In the genomic region with DNA sequence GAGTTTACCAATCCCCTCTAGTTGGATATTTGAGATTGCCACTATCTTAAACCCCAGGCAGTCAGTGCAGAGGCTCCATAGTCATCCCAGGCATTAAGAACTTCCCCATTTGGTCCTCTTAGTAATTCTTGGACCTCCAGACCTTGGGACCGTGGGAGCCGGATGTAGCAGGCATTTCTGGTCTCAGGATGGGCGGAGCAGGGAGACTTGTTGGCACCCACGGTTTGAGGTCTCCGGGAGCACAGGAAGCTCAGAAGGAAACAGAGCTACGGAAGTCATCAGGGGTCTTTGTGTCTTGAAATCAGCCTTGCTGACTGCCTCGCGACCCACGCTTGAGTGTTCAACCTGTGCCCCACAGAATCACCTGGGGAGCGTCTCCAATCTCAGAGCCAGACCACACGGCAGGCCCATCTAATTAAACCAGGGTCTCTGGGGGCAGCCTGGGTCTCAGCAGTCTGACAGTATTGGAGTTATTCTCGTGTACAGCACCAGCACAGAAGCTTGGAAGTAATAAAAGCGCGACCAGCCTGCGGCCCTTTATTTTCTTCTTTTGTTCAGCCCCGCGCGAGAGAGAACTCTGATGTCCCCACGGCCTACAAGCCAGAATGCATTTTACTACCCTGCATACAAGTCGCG, we compare ENCODE assay signal across 12 mouse cellular contexts. TPM values are rescaled to one million over a fixed set of nuclear protein-coding genes. Genes with fewer than 3 reads are reported as not detected.
DNase-seq lines count a peak whose midpoint lies in the region; ATAC-seq and TF ChIP-seq lines count a peak whose summit lies in the region.
"Had no signal": no experiment of that assay in that cellular context is flagged by ENCODE, and none has a peak within 500 bp of the region (broad histone marks: within the 10 kb centered on the region; RNA-seq: fewer than 3 reads in every experiment).

No protein-coding gene starts in this region.

- 56% methylated on average over 21 of the region's 21 CpGs for WGBS in limb, embryonic 11.5 days
- WGBS in limb, embryonic 10.5 days: 68% methylated on average over 21 of the region's 21 CpGs
- 41% methylated on average over 21 of the region's 21 CpGs for WGBS in hindbrain, embryonic 14.5 days
- WGBS in kidney, postnatal 0 days: 46% methylated on average over 21 of the region's 21 CpGs
- WGBS in heart, embryonic 12.5 days: 69% methylated on average over 21 of the region's 21 CpGs

- H3K4me1 ChIP-seq in limb, embryonic 11.5 days (ENCODE audit: control insufficient read depth, insufficient read depth, low read length): no peaks in the 10 kb centered on the region; the same call in 1 of the 2 replicates
- peaks cover 29% of the 10 kb centered on the region for H3K4me1 ChIP-seq in limb, embryonic 10.5 days
- H3K4me1 ChIP-seq in hindbrain, embryonic 14.5 days (replicated peaks; ENCODE audit: control insufficient read depth, insufficient read depth, low read length): peaks cover 11% of the 10 kb centered on the region
- H3K4me1 ChIP-seq in kidney, postnatal 0 days (replicated peaks; ENCODE audit: insufficient read depth, low read length): peaks cover 17% of the 10 kb centered on the region; the same call in 1 of the 2 replicates
- H3K4me1 ChIP-seq in heart, embryonic 12.5 days (replicated peaks): peaks cover 13% of the 10 kb centered on the region

- no peak overlapping the region for H3K4me3 ChIP-seq in limb, embryonic 11.5 days (ENCODE audit: low read depth, low read length)
- H3K4me3 ChIP-seq in limb, embryonic 10.5 days: no peak overlapping the region
- H3K4me3 ChIP-seq in hindbrain, embryonic 14.5 days (replicated peaks; ENCODE audit: low read length): no peak overlapping the region
- H3K4me3 ChIP-seq in kidney, postnatal 0 days (replicated peaks; ENCODE audit: low read depth, low read length): no peak overlapping the region
- H3K4me3 ChIP-seq in heart, embryonic 12.5 days: no peak overlapping the region
- H3K4me3 ChIP-seq: lung, embryonic 15.5 days had no signal

- H3K9ac ChIP-seq in limb, embryonic 11.5 days (ENCODE audit: low read length): no peak overlapping the region
- no peak overlapping the region for H3K9ac ChIP-seq in hindbrain, embryonic 14.5 days
- H3K9ac ChIP-seq in kidney, postnatal 0 days (ENCODE audit: low read depth, low read length): no peak overlapping the region
- H3K9ac ChIP-seq in heart, embryonic 12.5 days: no peak overlapping the region
- H3K9ac ChIP-seq: lung, embryonic 15.5 days had no signal

- H3K36me3 ChIP-seq in limb, embryonic 11.5 days (ENCODE audit: control insufficient read depth, insufficient read depth, low read length): no peaks in the 10 kb centered on the region
- no peaks in the 10 kb centered on the region for H3K36me3 ChIP-seq in limb, embryonic 10.5 days
- no peaks in the 10 kb centered on the region for H3K36me3 ChIP-seq in hindbrain, embryonic 14.5 days (replicated peaks; ENCODE audit: control insufficient read depth, insufficient read depth)
- no peaks in the 10 kb centered on the region for H3K36me3 ChIP-seq in kidney, postnatal 0 days (ENCODE audit: insufficient read depth, low read length)
- H3K36me3 ChIP-seq in heart, embryonic 12.5 days: no peaks in the 10 kb centered on the region
- H3K36me3 ChIP-seq: lung, embryonic 15.5 days had no signal

- peak; percentile 24 for DNase-seq in limb, embryonic 11.5 days (ENCODE audit: low spot score)
- no peak for DNase-seq in limb, embryonic 10.5 days (ENCODE audit: low spot score)
- peak; percentile 45 for DNase-seq in hindbrain, embryonic 14.5 days (ENCODE audit: low spot score)
- peak; percentile 42 for DNase-seq in kidney, postnatal 0 days (ENCODE audit: low spot score)
- peak; percentile 51 to 74 for DNase-seq in lung, postnatal 4 days
- no peak for DNase-seq in layer of hippocampus, postnatal 36 days
- DNase-seq: cerebellum, adult 11-12 months; left cerebral cortex, postnatal 4 days; thymus, postnatal 25 days had no signal

- H3K9me3 ChIP-seq in limb, embryonic 11.5 days (ENCODE audit: control insufficient read depth, low read length): no peaks in the 10 kb centered on the region
- H3K9me3 ChIP-seq in limb, embryonic 10.5 days (replicated peaks): no peaks in the 10 kb centered on the region
- no peaks in the 10 kb centered on the region for H3K9me3 ChIP-seq in hindbrain, embryonic 14.5 days (ENCODE audit: control insufficient read depth, low read length)
- no peaks in the 10 kb centered on the region for H3K9me3 ChIP-seq in kidney, postnatal 0 days (replicated peaks; ENCODE audit: low read length)
- 0 out of 2 replicates have a peak, but pooled peaks cover 5% of the 10 kb centered on the region for H3K9me3 ChIP-seq in heart, embryonic 12.5 days (replicated peaks)
- H3K9me3 ChIP-seq: lung, embryonic 15.5 days had no signal

- no peak overlapping the region for H3K4me2 ChIP-seq in limb, embryonic 11.5 days (ENCODE audit: low read depth, severe bottlenecking)
- H3K4me2 ChIP-seq in hindbrain, embryonic 14.5 days (replicated peaks): no peak overlapping the region
- H3K4me2 ChIP-seq in kidney, postnatal 0 days (ENCODE audit: low read length): no peak overlapping the region; the same call in 1 of the 2 replicates
- no peak overlapping the region for H3K4me2 ChIP-seq in heart, embryonic 12.5 days
- H3K4me2 ChIP-seq: lung, embryonic 15.5 days had no signal

- TF ChIP-seq CTCF in kidney, postnatal 0 days (IDR thresholded peaks at IDR 0.05; ENCODE audit: low read depth): no peak

- H3K27ac ChIP-seq in limb, embryonic 11.5 days (replicated peaks; ENCODE audit: low read depth, low read length): no peak overlapping the region
- no peak overlapping the region for H3K27ac ChIP-seq in limb, embryonic 10.5 days
- H3K27ac ChIP-seq in hindbrain, embryonic 14.5 days: no peak overlapping the region
- H3K27ac ChIP-seq in kidney, postnatal 0 days: 0 out of 2 replicates have a peak overlapping the region, but pooled peaks have one; percentile 31
- H3K27ac ChIP-seq in heart, embryonic 12.5 days (ENCODE audit: poor library complexity, severe bottlenecking): no peak overlapping the region
- H3K27ac ChIP-seq: lung, embryonic 15.5 days had no signal

- H3K27me3 ChIP-seq in limb, embryonic 11.5 days (ENCODE audit: control insufficient read depth, insufficient read depth, low read length): no peaks in the 10 kb centered on the region
- no peaks in the 10 kb centered on the region for H3K27me3 ChIP-seq in limb, embryonic 10.5 days (ENCODE audit: low read depth, poor library complexity, severe bottlenecking)
- no peaks in the 10 kb centered on the region for H3K27me3 ChIP-seq in hindbrain, embryonic 14.5 days (ENCODE audit: control insufficient read depth, insufficient read depth, low read length)
- H3K27me3 ChIP-seq in kidney, postnatal 0 days (ENCODE audit: insufficient read depth, low read length): no peaks in the 10 kb centered on the region
- H3K27me3 ChIP-seq in heart, embryonic 12.5 days (replicated peaks): no peaks in the 10 kb centered on the region
- H3K27me3 ChIP-seq: lung, embryonic 15.5 days had no signal

- ATAC-seq in limb, embryonic 11.5 days (ENCODE audit: insufficient number of reproducible peaks, low FRiP score, low TSS enrichment, low read depth): no peak
- ATAC-seq in hindbrain, embryonic 14.5 days (ENCODE audit: low FRiP score): no peak
- ATAC-seq in kidney, postnatal 0 days (replicated peaks; ENCODE audit: low FRiP score, low read depth): no peak
- ATAC-seq in heart, embryonic 12.5 days (ENCODE audit: insufficient number of reproducible peaks, low FRiP score): no peak

RNA-seq across cellular contexts. Expression of gene Sema5b, which starts 24.9 kb away (rescaled TPM):
- 2.2 and 2.6 TPM in 2 replicates for polyA plus RNA-seq in limb, embryonic 11.5 days (2014; fragmentation: Nextera tagmentation; extraction: Ambion mirVana)
- polyA plus RNA-seq in limb, embryonic 10.5 days (2016; fragmentation: Nextera tagmentation; extraction: Ambion mirVana): 2.0 and 3.4 TPM in 2 replicates
- polyA plus RNA-seq in hindbrain, embryonic 14.5 days (2014; fragmentation: Nextera tagmentation; extraction: Ambion mirVana): 15.4 and 16.7 TPM in 2 replicates
- polyA plus RNA-seq in kidney, postnatal 0 days (2015; fragmentation: Nextera tagmentation; extraction: Ambion mirVana): 1.7 and 2.2 TPM in 2 replicates
- polyA plus RNA-seq in heart, embryonic 12.5 days (2016; fragmentation: Nextera tagmentation; extraction: Ambion mirVana): 2.7 and 3.2 TPM in 2 replicates
- 10 to 100 TPM; 15.5 to 18.8 TPM for total RNA-seq in layer of hippocampus, postnatal 36 days (2021)
- total RNA-seq: hematopoietic stem cell, adult 5-6 weeks had no signal

RNA-seq across cellular contexts. Expression of gene Pdia5, which starts 25.4 kb away (rescaled TPM):
- 10.9 and 11.3 TPM in 2 replicates for polyA plus RNA-seq in limb, embryonic 11.5 days (2014; fragmentation: Nextera tagmentation; extraction: Ambion mirVana)
- polyA plus RNA-seq in limb, embryonic 10.5 days (2016; fragmentation: Nextera tagmentation; extraction: Ambion mirVana): 21.2 and 24.2 TPM in 2 replicates
- 6.8 and 8.3 TPM in 2 replicates for polyA plus RNA-seq in hindbrain, embryonic 14.5 days (2014; fragmentation: Nextera tagmentation; extraction: Ambion mirVana)
- polyA plus RNA-seq in kidney, postnatal 0 days (2015; fragmentation: Nextera tagmentation; extraction: Ambion mirVana): 42.2 and 46.0 TPM in 2 replicates
- 31.6 and 32.9 TPM in 2 replicates for polyA plus RNA-seq in heart, embryonic 12.5 days (2016; fragmentation: Nextera tagmentation; extraction: Ambion mirVana)
- 1 to 10 TPM; 3.1 to 4.7 TPM for total RNA-seq in layer of hippocampus, postnatal 36 days (2021)

Comparison
In these comparisons a context has a peak if more than half of its experiments do, and no peak if none do; other contexts are left out.
1. DNase-seq: peak in limb, embryonic 11.5 days (single experiment), hindbrain, embryonic 14.5 days (single experiment), kidney, postnatal 0 days (single experiment) and lung, postnatal 4 days (2 of 2); none in limb, embryonic 10.5 days (single experiment) and layer of hippocampus, postnatal 36 days (0 of 2).